Mouse (Mus musculus) ES-Bruce4 (cell line): ENCODE data around the gene Gm48552.

Source experiments
- CTCF ChIP-seq: IDR thresholded peaks from one replicate; pipeline ENCODE4 v1.8.1; 2011; ENCODE audit warnings: low read depth, low read length
- EP300 ChIP-seq: IDR thresholded peaks from 2 replicates; pipeline ENCODE4 v1.6.1; 2011; ENCODE audit warnings: low read depth, low read length; ENCODE audit not compliant: insufficient read depth

GRCm38 (mm10) chr10:81418216-81419070 lies 29.6 kb downstream of the Gm48552 start:
- no peak for TF ChIP-seq CTCF
- no peak for TF ChIP-seq EP300
